Mouse (Mus musculus) olfactory bulb, adult 2 months (tissue): ENCODE data around the gene Dapk1.

Experiments used
- CTCF ChIP-seq: fragments of 200-500 bp; IDR thresholded peaks from 2 replicates; pipeline ENCODE4 v1.5.1; 2012; ENCODE audit warnings: low read depth, mild to moderate bottlenecking, low read length, moderate library complexity; ENCODE audit not compliant: insufficient read depth
- POLR2A ChIP-seq: fragments of 200-500 bp; IDR thresholded peaks from 2 replicates; pipeline ENCODE4 v1.6.1; 2012; ENCODE audit warnings: mild to moderate bottlenecking, low read depth, low read length, moderate library complexity; ENCODE audit not compliant: insufficient read depth

DNA sequence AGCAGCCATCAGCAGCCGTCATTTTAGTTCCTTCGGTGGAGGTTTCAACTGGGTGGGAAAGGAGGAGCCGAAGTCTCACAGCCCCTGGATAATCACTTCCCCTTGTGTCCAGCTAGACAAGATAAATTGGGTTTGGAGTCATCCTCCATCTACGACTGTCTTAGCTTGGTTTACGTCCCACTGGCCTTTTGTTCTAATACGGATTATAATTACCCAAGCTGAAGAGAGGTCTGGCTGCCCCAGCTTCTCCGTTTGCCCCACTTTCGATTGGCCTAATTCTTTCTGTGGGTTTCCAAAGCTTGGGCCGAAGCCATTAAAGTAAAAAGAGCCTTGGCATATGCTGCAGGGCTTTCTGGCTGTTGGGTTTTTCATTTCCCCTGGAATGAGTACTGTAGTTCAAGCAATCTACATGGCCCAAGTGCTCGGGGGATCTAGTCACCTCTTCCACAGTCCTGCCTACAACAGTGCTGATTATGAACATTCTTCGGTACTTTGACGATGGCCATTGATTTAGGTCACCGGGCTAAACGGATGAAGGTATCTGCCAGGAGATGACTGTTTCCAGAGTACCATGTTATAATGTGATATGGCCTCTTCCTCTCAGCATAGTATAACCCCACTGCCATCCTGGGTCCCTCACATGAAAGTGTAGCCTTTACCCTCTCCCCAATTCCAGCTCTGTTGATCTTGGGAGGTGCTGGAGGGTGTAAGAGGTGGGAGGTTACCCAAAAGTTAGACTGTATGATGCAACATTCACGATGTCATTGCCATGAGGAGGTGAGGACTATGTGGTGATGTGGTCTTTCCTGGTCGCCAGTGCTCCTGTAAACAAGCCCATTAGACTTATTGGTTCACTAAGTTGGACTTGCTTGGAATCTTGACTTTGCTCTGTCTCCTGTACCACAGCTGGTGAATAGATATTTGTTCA is 106.1 kb downstream of the Dapk1 start:
- TF ChIP-seq CTCF: no peak
- no peak for TF ChIP-seq POLR2A
